Mouse (Mus musculus): Measurements from ENCODE around the gene Olfr649.

The Olfr649 gene

GRCm38 (mm10) chr7:104195885-104196284 lies at the start of gene Olfr649:
Gene Olfr649 (minus strand): TSS chr7:104195985.
- DNase-seq, result no peak

- no peak for DNase-seq
Measured at GRCm38 (mm10) chr7:104244287-104245181, 48.7 kb upstream of the Olfr649 start, which contains the start of gene Trim34a. Gene Trim34a (plus strand): TSS chr7:104244457.

- DNase-seq, result no peak
Measured at GRCm38 (mm10) chr7:104243616-104244015, 47.8 kb upstream of the Olfr649 start.

GRCm38 (mm10) chr7:104240857-104241256 lies 45.1 kb upstream of the Olfr649 start:
- DNase-seq, result no peak

GRCm38 (mm10) chr7:104231203-104231602 lies 35.4 kb upstream of the Olfr649 start:
- no peak for DNase-seq

GRCm38 (mm10) chr7:104218701-104219569 lies 23.1 kb upstream of the Olfr649 start, which contains the start of gene Trim6:
Gene Trim6 (plus strand): TSS chr7:104218793.
- DNase-seq, result peak; percentile 1

- DNase-seq, result no peak
Measured at GRCm38 (mm10) chr7:104217881-104218280, 22.1 kb upstream of the Olfr649 start.

- no peak for DNase-seq
Measured at GRCm38 (mm10) chr7:104216011-104216535, 20.3 kb upstream of the Olfr649 start.

- no peak for DNase-seq
Measured at GRCm38 (mm10) chr7:104206197-104206596, 10.4 kb upstream of the Olfr649 start.

- DNase-seq, result no peak
Measured at GRCm38 (mm10) chr7:104199822-104200221, 4.0 kb upstream of the Olfr649 start.

- DNase-seq, result no peak
Measured at GRCm38 (mm10) chr7:104191275-104191674, 4.5 kb downstream of the Olfr649 start.

GRCm38 (mm10) chr7:104183292-104183691 lies 12.5 kb downstream of the Olfr649 start, which contains the start of gene Olfr648:
Gene Olfr648 (minus strand): TSS chr7:104183392.
- DNase-seq, result no peak

GRCm38 (mm10) chr7:104179074-104179473 lies 16.7 kb downstream of the Olfr649 start:
- DNase-seq, result no peak

- DNase-seq, result no peak
Measured at GRCm38 (mm10) chr7:104178422-104179054, 17.2 kb downstream of the Olfr649 start.

- no peak for DNase-seq
Measured at GRCm38 (mm10) chr7:104175085-104175484, 20.7 kb downstream of the Olfr649 start.

- DNase-seq, result no peak
Measured at GRCm38 (mm10) chr7:104169634-104170204, 26.1 kb downstream of the Olfr649 start.

GRCm38 (mm10) chr7:104167105-104167504 lies 28.7 kb downstream of the Olfr649 start:
- DNase-seq, result no peak

GRCm38 (mm10) chr7:104150456-104150855 lies 45.3 kb downstream of the Olfr649 start, which contains the start of gene Ubqlnl:
Gene Ubqlnl (minus strand): TSS chr7:104150556.
- DNase-seq, result no peak

GRCm38 (mm10) chr7:104143179-104143578 lies 52.6 kb downstream of the Olfr649 start, which contains the start of gene Ubqln3:
Gene Ubqln3 (minus strand): TSS chr7:104143279.
- DNase-seq, result no peak

Data from cerebellum, adult 9-11 months (tissue).